Mouse (Mus musculus): ENCODE results near the gene Commd7.

DNA sequence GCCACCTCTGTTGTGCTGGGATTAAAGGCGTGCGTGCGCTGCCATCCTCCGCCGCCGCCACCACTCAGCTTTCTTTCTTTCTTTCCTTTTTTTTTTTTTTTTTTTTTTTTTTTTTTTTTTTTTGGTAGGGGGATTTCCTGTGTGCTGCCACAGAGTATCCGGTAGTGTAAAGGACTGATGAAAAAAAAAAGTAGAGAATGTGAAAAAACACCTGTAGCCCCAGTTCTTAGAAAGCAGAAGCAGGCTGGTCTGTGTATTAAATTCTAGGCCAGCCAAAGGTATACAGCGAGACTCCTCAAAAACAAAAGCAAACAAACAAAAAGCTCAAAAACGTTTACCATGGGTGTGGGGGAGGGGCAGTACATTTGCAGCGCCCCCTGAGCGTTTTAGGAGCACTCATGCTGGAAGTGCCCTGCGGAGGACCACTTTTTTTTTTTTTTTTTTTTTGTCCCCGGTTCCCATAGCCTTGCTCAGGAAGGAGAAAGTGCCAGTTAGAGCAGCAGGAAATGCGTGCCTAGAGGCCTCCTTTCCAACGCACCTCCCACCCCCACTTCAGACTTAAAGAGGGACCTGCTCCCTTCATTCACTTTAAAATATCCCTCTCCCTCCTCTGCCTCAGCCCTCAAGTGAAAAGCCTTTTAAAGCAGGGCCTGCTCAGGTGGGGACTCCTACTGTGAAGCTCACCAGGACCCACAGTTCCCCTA lies 6.5 kb upstream of the Commd7 start:
- TF ChIP-seq POLR2A (IDR thresholded peaks at IDR 0.05; ENCODE audit: extremely low read depth, insufficient read depth, low read length) (no peak), CTCF (IDR thresholded peaks at IDR 0.05; ENCODE audit: extremely low read depth, insufficient read depth, low read length) (no peak)

All from cortical plate, adult 2 months (tissue).